21 mouse cellular contexts compared by ENCODE assay signal in genomic region chr11:67510831-67511230, GRCm38 (mm10). TPM values are rescaled to one million over a fixed set of nuclear protein-coding genes. Genes with fewer than 3 reads are reported as not detected.
DNase-seq lines count a peak whose midpoint lies in the region; ATAC-seq and TF ChIP-seq lines count a peak whose summit lies in the region.
"Had no signal": no experiment of that assay in that cellular context is flagged by ENCODE, and none has a peak within 500 bp of the region (broad histone marks: within the 10 kb centered on the region; RNA-seq: fewer than 3 reads in every experiment).

No protein-coding gene starts in this region.

- peak; percentile 30 for DNase-seq in ES-CJ7 (ENCODE audit: low read depth, low spot score)
- peak; percentile 60 for DNase-seq in ZHBTc4 (ENCODE audit: low read depth, low spot score)
- no peak for DNase-seq in adrenal gland, postnatal 36 days
- DNase-seq: adrenal gland, adult 2 months; adrenal gland, postnatal 10 days; adrenal gland, postnatal 25 days; B cell, adult 2 months; cerebellum, adult 11-12 months; cerebellum, adult 2 months; cerebellum, adult 9-10 months; cerebellum, postnatal 10 days; cerebellum, postnatal 25 days; forebrain, postnatal 0 days had no signal

- TF ChIP-seq CTCF in intestine, postnatal 0 days (IDR thresholded peaks at IDR 0.05; ENCODE audit: low read depth): no peak

- no peak overlapping the region for H3K9ac ChIP-seq in intestine, postnatal 0 days (ENCODE audit: low read depth, low read length)
- no peak overlapping the region for H3K9ac ChIP-seq in intestine, embryonic 15.5 days
- H3K9ac ChIP-seq: embryonic facial prominence, embryonic 12.5 days; forebrain, embryonic 13.5 days; forebrain, embryonic 15.5 days; forebrain, postnatal 0 days had no signal

- ATAC-seq in intestine, postnatal 0 days: 0 out of 2 replicates have a peak, but pooled peaks have one; percentile 31
- ATAC-seq in intestine, embryonic 15.5 days: no peak
- ATAC-seq: CD4-positive, CD25-positive, alpha-beta regulatory T cell, adult 4 months; forebrain, embryonic 13.5 days; forebrain, embryonic 15.5 days; forebrain, postnatal 0 days had no signal

- H3K9me3 ChIP-seq in intestine, postnatal 0 days (ENCODE audit: control insufficient read depth): no peaks in the 10 kb centered on the region
- H3K9me3 ChIP-seq in intestine, embryonic 15.5 days: no peaks in the 10 kb centered on the region
- H3K9me3 ChIP-seq: embryonic facial prominence, embryonic 10.5 days; embryonic facial prominence, embryonic 12.5 days; forebrain, embryonic 13.5 days; forebrain, embryonic 15.5 days had no signal

- 79% methylated on average over 4 of the region's 4 CpGs for WGBS in intestine, postnatal 0 days
- 85% methylated on average over 4 of the region's 4 CpGs for WGBS in intestine, embryonic 15.5 days

- H3K4me2 ChIP-seq in intestine, postnatal 0 days (replicated peaks; ENCODE audit: low read depth): no peak overlapping the region
- no peak overlapping the region for H3K4me2 ChIP-seq in intestine, embryonic 15.5 days (replicated peaks)
- H3K4me2 ChIP-seq: embryonic facial prominence, embryonic 12.5 days; forebrain, embryonic 13.5 days; forebrain, embryonic 15.5 days had no signal

- H3K27me3 ChIP-seq in intestine, postnatal 0 days (replicated peaks; ENCODE audit: control insufficient read depth, insufficient read depth, low read length): no peaks in the 10 kb centered on the region
- H3K27me3 ChIP-seq in intestine, embryonic 15.5 days (replicated peaks): no peaks in the 10 kb centered on the region
- H3K27me3 ChIP-seq: CH12.LX; embryonic facial prominence, embryonic 12.5 days; forebrain, embryonic 13.5 days; forebrain, embryonic 15.5 days had no signal

- no peak overlapping the region for H3K4me3 ChIP-seq in intestine, postnatal 0 days (ENCODE audit: low read depth, low read length)
- no peak overlapping the region for H3K4me3 ChIP-seq in intestine, embryonic 15.5 days (replicated peaks)
- H3K4me3 ChIP-seq: embryonic facial prominence, embryonic 10.5 days; embryonic facial prominence, embryonic 12.5 days; forebrain, embryonic 13.5 days; forebrain, embryonic 15.5 days had no signal

- no peak overlapping the region for H3K27ac ChIP-seq in intestine, postnatal 0 days (ENCODE audit: low read depth, low read length)
- H3K27ac ChIP-seq in intestine, embryonic 15.5 days: no peak overlapping the region
- H3K27ac ChIP-seq: embryonic facial prominence, embryonic 10.5 days; embryonic facial prominence, embryonic 12.5 days; forebrain, embryonic 13.5 days; forebrain, embryonic 15.5 days had no signal

- H3K4me1 ChIP-seq in intestine, postnatal 0 days (replicated peaks; ENCODE audit: control insufficient read depth, insufficient read depth, low read length): 0 out of 2 replicates have a peak, but pooled peaks cover 3% of the 10 kb centered on the region
- peaks cover 8% of the 10 kb centered on the region; the same call in 1 of the 2 replicates for H3K4me1 ChIP-seq in intestine, embryonic 15.5 days (replicated peaks)
- H3K4me1 ChIP-seq: forebrain, embryonic 13.5 days; forebrain, embryonic 15.5 days had no signal

- no peaks in the 10 kb centered on the region for H3K36me3 ChIP-seq in intestine, postnatal 0 days (ENCODE audit: control insufficient read depth, insufficient read depth)
- no peaks in the 10 kb centered on the region for H3K36me3 ChIP-seq in intestine, embryonic 15.5 days
- H3K36me3 ChIP-seq: embryonic facial prominence, embryonic 10.5 days; embryonic facial prominence, embryonic 12.5 days; forebrain, embryonic 15.5 days had no signal

RNA-seq across cellular contexts. Expression of gene Gas7, which starts 55.6 kb away (rescaled TPM):
- 5.4 and 5.7 TPM in 2 replicates for polyA plus RNA-seq in intestine, postnatal 0 days (2015; fragmentation: Nextera tagmentation; extraction: Ambion mirVana)
- 10.1 and 10.4 TPM in 2 replicates for polyA plus RNA-seq in intestine, embryonic 15.5 days (2015; fragmentation: Nextera tagmentation; extraction: Ambion mirVana)
- 10 to 100 TPM; 37.2 to 76.3 TPM for total RNA-seq in adrenal gland, postnatal 36 days (2021)

Comparison
In these comparisons a context has a peak if more than half of its experiments do, and no peak if none do; other contexts are left out.
1. DNase-seq: peak in ES-CJ7 (single experiment) and ZHBTc4 (single experiment); none in adrenal gland, postnatal 36 days (0 of 2).